Mouse (Mus musculus): ENCODE results near the gene Hrc.

DNA sequence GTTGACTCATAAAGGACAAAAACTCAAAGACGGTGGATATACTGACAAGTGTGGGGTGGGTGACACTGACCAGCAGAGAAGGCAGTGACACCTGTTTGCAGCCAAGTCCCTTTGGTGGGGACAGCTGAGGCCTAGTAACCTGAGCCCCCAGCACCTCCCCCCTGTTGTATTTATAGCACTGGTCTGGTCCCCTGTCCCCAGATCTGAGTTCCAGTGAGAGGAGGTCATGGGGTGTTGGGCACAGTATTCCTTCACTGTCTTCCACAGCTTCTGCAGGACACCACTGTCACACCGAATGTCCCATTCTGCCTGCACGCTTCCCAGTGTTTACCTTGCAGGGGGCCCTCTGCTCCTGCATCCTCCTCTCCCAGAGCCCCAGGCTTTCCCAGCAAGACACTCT lies 485 bp upstream of the Hrc start:
- TF ChIP-seq CTCF (conservative IDR thresholded peaks at IDR 0.05; ENCODE audit: low read length) (no peak), POU5F1 (IDR thresholded peaks at IDR 0.05; ENCODE audit: borderline replicate concordance, low read length) (no peak), NANOG (IDR thresholded peaks at IDR 0.05; ENCODE audit: borderline replicate concordance, low read length) (no peak)

Data from E14TG2a.4 (cell line).